Mouse (Mus musculus): Measurements from ENCODE around the gene Fnbp1.

DNA sequence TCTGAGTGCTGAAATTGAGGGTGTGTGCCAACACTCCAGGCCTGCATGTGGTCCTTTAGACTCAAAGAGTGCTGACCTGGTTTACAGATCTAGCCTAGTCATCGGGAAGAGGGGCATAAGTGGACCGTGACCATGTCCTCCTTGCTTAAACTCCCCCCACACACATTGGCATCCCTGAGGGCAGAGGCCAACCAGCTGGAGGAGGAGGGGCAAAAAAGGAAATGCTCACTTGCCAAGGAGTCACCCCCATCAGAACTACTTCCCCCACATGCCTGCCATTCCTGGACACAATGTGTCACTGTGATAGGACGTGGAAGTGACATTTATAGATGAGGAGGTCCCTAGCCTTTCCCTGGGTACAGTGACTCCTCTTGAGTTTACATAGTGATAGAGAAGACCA lies 116.3 kb downstream of the Fnbp1 start:
- TF ChIP-seq CTCF (conservative IDR thresholded peaks at IDR 0.05; ENCODE audit: low read length) (no peak), NANOG (IDR thresholded peaks at IDR 0.05; ENCODE audit: borderline replicate concordance, low read length) (no peak)

Data from E14TG2a.4 (cell line).